Mouse (Mus musculus) c-Kit-negative CD71-positive TER-119-positive erythroid progenitor cells, embryonic 14.5 days (primary cell): Measurements from ENCODE around the gene Dnpep.

Experiments
- DNase-seq: peaks from one replicate; pipeline ENCODE4 v3.0.0-alpha.2; 2013; ENCODE audit warnings: low read depth, low spot score

Dnpep gene

GRCm38 (mm10) chr1:75264091-75264880 lies 53.5 kb downstream of the Dnpep start, which contains the start of gene Ptprn:
Gene Ptprn, minus strand, starts transcription at chr1:75264502.
- DNase-seq: no peak

DNA sequence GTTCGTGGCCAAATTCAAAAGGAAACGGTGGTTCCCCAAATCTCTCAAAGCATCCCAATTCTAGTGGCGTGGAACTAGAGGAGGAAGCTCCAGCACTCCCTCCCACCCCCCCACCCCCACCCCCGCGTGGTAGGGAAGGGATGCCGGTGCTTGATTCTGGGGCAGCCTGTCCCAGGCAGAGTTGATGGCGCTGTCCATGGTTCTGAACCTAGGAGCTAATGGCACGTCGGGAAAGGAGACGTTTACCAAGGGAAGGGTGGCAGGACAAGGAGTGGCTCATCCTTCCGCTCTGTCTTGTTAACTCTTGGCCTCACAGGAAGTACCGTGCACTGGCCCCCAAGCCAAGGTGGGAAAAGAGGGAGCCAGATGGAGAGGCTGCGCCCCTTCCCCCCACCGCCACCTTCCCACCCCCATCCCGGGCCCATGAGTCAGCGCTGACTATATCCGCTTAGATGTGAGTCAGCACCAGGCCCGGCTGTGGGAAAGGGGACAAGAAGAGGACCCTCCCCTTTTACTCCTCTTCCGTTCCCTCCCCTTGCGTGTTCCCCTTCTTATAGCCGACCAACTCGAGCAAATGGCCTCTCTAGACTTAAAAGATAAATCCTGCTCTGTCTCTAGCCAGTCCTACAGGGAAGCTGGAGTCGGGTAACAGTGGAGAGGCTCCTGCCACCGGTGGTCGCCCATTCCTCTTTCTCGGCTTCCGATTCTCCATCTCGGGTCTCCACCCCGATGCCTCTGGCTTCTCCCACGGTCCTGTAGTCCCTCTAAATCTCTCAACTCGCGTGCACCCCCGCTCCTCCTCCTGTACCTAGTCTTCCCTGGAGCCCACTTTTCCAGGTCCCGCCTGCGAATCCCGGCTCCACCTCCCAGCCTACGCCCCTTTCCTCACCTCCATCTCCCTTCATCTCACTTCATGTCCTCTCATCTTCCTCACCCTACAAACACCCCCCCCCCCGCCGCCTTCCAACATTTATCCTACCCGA lies 54.5 kb downstream of the Dnpep start:
- no peak for DNase-seq

GRCm38 (mm10) chr1:75261278-75261677 lies 56.5 kb downstream of the Dnpep start:
- DNase-seq: no peak
